Mouse (Mus musculus) neural tube, embryonic 12.5 days (tissue): ENCODE measurements around the gene Gm20388. TPM values are rescaled to one million over a fixed set of nuclear protein-coding genes. Genes with fewer than 3 reads are reported as not detected.

Source experiments
- ATAC-seq: fragments of 200-750 bp; cut with Nextera tagmentation; 2 replicates; pipeline ENCODE4 v1.8.0; 2017; ENCODE audit warnings: low read depth, mild to moderate bottlenecking, moderate TSS enrichment, moderate library complexity; ENCODE audit not compliant: low FRiP score
- H3K27ac ChIP-seq: fragments of 300-500 bp; sonication (generic); 2 replicates; pipeline ENCODE4 v1.5.1; 2016
- H3K27me3 ChIP-seq: fragments of 300-500 bp; sonication (generic); replicated peaks from 2 replicates; pipeline ENCODE4 v1.6.1; 2016; ENCODE audit warnings: mild to moderate bottlenecking
- H3K36me3 ChIP-seq: fragments of 300-500 bp; sonication (generic); 2 replicates; pipeline ENCODE4 v1.6.1; 2016; ENCODE audit warnings: mild to moderate bottlenecking
- H3K4me1 ChIP-seq: fragments of 300-500 bp; sonication (generic); 2 replicates; pipeline ENCODE4 v1.6.1; 2016
- H3K4me2 ChIP-seq: fragments of 300-500 bp; sonication (generic); replicated peaks from 2 replicates; pipeline ENCODE4 v1.6.1; 2016; ENCODE audit warnings: mild to moderate bottlenecking
- H3K4me3 ChIP-seq: fragments of 300-500 bp; sonication (generic); 2 replicates; pipeline ENCODE4 v1.5.1; 2016
- H3K9ac ChIP-seq: fragments of 300-500 bp; sonication (generic); 2 replicates; pipeline ENCODE4 v1.6.1; 2016; ENCODE audit warnings: mild to moderate bottlenecking
- H3K9me3 ChIP-seq: fragments of 300-500 bp; sonication (generic); 2 replicates; pipeline ENCODE4 v1.6.1; 2016; ENCODE audit warnings: mild to moderate bottlenecking
- WGBS: fragments of 180-500 bp; shearing (Covaris S2); methylation state at CpG from one replicate; pipeline ENCODE4 v1.1.7; 2016; 5-methylcytosine and 5-hydroxymethylcytosine counted together
- polyA plus RNA-seq: library from polyadenylated mRNA; unstranded; fragments of >200 nt; fragmentation: Nextera tagmentation; extraction: Ambion mirVana; gene quantifications from 2 replicates; pipeline ENCODE4 v1.2.1, GENCODE M21; 2016

Gm20388 gene
- polyA plus RNA-seq, 1 experiment from 2014 or later: not detected

DNA sequence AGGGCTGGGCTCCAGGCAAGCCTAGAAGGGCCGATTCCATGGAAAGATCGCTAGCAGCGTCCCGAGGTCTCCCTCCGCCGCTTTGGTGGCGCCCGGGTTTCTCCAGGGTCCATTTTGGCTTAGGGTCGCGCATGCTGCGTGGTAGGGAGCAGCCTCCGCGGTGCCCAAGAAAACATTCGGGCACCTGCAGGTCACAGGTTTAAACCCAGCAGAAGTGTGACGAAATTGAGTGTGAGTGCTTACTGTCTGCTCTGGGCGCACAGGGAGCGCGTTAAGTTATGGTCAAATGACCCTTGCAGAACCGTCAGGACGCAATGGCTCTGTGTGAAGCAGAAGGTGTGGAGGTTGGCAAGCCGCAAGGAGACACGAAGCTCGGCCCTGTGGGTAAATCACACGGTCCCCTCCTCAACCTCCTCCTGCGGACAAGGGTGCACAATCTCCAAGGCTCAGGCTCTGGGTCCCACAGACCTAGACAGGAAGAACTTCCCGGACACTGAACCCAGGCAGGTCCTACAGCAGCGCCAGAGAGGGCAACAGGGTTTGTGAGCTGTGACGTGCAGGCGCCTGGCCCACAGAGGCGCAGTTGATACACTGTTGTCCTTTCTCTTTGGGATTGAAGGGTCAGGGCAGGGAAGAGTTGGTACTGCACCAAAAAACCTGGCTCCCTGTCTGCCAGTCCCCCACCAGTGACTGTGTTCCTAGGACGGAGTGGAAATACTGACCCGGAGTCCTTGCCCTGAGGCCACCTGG, 1179.2 kb downstream of the Gm20388 start:
- Histone ChIP-seq H3K27ac (no peak overlapping the region), H3K9me3 (no peaks in the 10 kb centered on the region), H3K4me3 (0 out of 2 replicates have a peak overlapping the region, but pooled peaks have one; percentile 2), H3K4me1 (peaks cover 3% of the 10 kb centered on the region), H3K9ac (no peak overlapping the region), H3K36me3 (no peaks in the 10 kb centered on the region), H3K27me3 (peaks cover 88% of the 10 kb centered on the region), H3K4me2 (no peak overlapping the region)
- WGBS: 2% methylated on average over 32 of the region's 32 CpGs
- no peak for ATAC-seq

DNA sequence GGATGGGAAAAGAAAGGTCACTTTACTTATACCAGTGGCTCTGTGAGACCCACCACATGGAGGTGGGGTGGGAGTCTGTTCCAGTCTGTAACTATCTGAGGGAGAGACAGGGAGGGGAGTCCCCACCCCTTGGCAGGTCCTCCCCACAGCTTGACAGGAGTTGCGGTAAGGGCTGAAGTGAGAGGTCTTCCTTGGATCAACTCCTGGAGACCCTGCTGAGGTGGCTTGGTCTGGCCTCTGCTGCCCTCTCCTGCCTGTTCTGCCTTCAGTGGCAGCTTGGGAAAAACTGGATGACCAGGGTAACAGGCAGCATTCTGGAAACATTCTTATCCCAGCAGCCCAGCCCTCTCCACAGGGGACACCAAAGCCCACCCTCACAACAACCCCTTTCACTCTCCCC, 1180.1 kb downstream of the Gm20388 start:
- H3K27ac ChIP-seq: no peak overlapping the region
- no peaks in the 10 kb centered on the region for H3K36me3 ChIP-seq
- no peak overlapping the region for H3K4me3 ChIP-seq
- peaks cover 79% of the 10 kb centered on the region for H3K27me3 ChIP-seq
- H3K4me2 ChIP-seq: no peak overlapping the region
- H3K9ac ChIP-seq: no peak overlapping the region
- H3K9me3 ChIP-seq: no peaks in the 10 kb centered on the region
- no peak for ATAC-seq
- 0% methylated on average over 1 of the region's 1 CpGs for WGBS
- H3K4me1 ChIP-seq: no peaks in the 10 kb centered on the region

DNA sequence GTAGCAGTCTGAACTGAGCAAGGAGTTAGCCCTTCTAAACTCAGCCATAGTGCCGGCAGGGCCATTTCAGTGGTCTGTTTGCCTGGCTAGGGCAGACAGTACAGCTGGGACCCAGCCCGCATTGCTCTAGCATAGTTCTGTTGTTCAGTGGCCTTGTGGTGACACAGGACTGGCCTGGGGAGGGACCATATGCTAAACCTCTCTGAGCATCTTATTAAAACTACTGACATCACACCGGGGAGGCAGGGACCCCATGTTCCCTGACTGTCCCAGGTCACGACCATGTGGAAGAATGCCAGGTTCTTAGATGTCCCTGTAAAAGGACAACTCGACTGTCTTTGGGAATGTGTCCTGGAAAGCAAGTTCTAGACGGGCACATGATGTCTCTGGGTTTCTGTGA, 1181.5 kb downstream of the Gm20388 start:
- peaks cover 4% of the 10 kb centered on the region; the same call in 1 of the 2 replicates for H3K36me3 ChIP-seq
- no peak overlapping the region for H3K9ac ChIP-seq
- H3K9me3 ChIP-seq: no peaks in the 10 kb centered on the region
- no peaks in the 10 kb centered on the region for H3K4me1 ChIP-seq
- peak; percentile 13; the same call in 1 of the 2 replicates for ATAC-seq
- 32% methylated on average over 6 of the region's 6 CpGs for WGBS
- H3K4me2 ChIP-seq: no peak overlapping the region
- H3K27me3 ChIP-seq: peaks cover 64% of the 10 kb centered on the region
- H3K4me3 ChIP-seq: no peak overlapping the region
- H3K27ac ChIP-seq: no peak overlapping the region

DNA sequence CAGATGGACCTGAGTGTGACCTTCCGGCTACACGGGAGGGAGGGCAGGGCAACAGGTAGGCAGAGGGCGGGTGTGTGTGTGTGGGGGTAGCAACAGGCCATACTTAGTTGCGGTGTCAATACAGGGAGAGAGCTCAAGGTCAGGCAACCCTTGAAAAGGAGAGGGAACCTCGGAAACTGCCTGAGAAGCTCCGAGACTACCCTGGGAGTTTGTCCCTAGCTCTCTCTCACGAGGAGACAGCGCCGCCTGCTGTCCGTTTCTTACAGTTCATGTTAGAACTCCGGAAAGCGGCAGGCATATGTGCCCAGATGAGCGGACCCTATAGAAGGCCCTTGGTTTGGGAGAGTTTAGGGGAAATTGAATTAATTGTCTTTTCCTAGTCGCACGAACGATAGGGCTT, 1182.0 kb downstream of the Gm20388 start:
- WGBS: 3% methylated on average over 16 of the region's 16 CpGs
- Histone ChIP-seq H3K36me3 (peaks cover 9% of the 10 kb centered on the region), H3K27me3 (peaks cover 60% of the 10 kb centered on the region), H3K4me3 (no peak overlapping the region), H3K4me2 (no peak overlapping the region), H3K27ac (no peak overlapping the region), H3K4me1 (no peaks in the 10 kb centered on the region), H3K9ac (no peak overlapping the region), H3K9me3 (no peaks in the 10 kb centered on the region)
- peak; percentile 51; the same call in 1 of the 2 replicates for ATAC-seq

DNA sequence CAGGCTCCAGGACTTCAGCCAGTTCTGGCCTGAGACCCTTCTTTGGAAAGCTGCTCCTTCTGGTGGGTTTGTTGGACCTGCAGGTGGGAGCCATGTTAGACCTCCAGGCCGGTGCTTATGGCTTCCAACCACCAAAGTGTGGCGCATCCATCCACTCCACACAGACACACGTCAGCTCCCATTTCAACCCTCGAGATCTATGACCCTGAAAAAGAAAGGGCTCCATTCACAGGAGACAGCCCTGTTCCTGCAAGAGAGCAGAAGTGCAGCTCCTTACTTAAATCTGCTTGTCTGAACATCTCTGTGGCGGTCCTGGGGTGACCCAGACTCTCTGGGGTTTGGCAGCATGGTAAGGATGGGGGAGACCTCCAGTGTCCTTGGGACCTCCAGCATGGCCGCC, 1182.9 kb downstream of the Gm20388 start:
- peaks cover 52% of the 10 kb centered on the region for H3K27me3 ChIP-seq
- 49% methylated on average over 6 of the region's 6 CpGs for WGBS
- ATAC-seq: no peak
- no peak overlapping the region for H3K4me2 ChIP-seq
- no peak overlapping the region for H3K4me3 ChIP-seq
- H3K27ac ChIP-seq: no peak overlapping the region
- H3K36me3 ChIP-seq: peaks cover 17% of the 10 kb centered on the region
- H3K9ac ChIP-seq: no peak overlapping the region
- no peaks in the 10 kb centered on the region for H3K9me3 ChIP-seq
- no peaks in the 10 kb centered on the region for H3K4me1 ChIP-seq

DNA sequence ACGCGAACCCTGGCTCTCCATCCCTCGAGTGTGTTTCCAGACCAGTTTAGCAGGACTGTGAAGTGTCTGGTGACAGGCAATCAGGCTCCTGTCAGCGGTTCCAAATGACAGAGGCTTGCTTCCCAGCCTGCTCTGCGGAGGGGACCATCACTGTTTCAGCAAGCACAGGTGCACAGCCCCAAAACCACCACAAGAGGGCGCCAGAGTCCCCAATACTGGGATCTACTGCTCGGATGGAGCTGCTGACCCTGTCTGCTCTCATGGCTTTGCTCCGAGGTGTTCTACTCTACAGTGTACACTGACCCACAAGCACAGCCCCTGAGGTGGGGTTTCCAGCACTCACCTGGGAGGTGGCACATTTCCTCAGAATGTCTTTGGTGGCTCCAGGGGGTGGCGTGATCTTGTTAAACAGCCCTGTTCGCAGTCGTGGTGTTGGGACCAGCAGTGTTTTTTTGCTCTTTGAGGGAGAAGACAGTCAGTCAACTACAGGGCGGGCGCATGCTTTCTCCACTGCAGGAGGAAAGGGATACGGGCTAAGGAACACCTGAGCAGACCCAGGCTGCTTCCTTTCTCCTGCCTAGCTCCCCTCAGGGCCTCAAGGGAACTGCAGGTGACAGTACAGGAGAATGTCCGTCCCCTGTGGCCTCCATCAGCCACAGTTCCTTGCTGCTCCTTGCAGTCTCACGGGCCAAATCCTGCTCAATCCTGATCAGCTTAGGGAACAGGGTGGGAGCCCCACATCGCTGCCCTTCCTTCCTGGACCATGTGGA, 1193.6 kb downstream of the Gm20388 start:
- Histone ChIP-seq H3K9me3 (no peaks in the 10 kb centered on the region), H3K4me3 (no peak overlapping the region), H3K9ac (no peak overlapping the region), H3K36me3 (peaks cover 54% of the 10 kb centered on the region), H3K27ac (no peak overlapping the region), H3K27me3 (no peaks in the 10 kb centered on the region), H3K4me2 (no peak overlapping the region), H3K4me1 (peaks cover 14% of the 10 kb centered on the region)
- no peak for ATAC-seq
- 51% methylated on average over 17 of the region's 17 CpGs for WGBS

DNA sequence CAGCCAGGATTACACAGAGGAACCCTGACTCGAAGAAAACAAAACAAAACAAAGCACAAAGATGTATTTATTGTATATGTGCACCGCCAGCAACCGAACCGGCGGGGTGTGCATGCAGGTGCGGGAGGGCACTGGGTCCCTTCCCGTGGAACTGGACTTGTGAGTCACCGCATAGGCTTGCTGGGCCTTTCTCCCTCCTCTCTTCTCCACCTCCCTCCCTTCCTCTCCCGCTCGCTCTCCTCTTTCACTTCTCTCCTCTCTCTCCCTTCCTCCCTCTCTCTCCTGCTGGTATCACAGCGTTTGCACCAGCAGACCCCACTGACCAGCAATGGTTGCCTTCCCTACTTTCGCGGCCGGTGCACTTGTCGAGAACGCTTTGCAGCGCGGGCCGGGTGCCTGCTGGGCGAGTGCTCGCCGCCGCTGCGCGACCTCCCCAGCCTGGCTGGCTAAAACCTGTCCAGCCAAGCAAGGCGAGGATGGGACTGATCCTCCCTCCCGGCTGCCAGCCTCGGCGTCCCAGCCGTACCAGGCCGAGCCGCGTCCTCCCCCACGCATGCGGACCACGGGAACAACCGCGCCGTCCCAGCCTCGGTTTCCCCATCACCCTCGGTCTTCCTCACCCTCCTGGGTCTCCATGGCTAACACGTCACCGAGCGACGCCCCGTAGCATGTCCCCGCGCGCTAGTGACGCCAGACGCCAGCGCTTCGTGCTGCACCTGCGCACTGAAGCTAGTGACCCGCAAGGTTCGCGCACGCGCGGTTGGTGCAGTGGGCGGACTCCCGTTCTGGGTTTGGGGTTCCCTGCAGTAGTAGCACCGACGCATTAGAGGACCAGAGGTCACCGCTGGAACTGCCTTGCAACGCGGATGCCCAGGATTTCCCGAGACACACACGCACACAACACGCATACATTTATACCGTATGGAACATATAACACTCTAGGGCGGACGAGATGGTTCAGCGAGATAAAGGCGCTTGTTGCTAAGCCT, 1197.3 kb downstream of the Gm20388 start, which contains the start of gene Mthfsd:
TSS of gene Mthfsd (minus strand) at position 725 of the 989 bp plus-strand sequence.
- Histone ChIP-seq H3K4me1 (peaks cover 14% of the 10 kb centered on the region), H3K4me2 (peak within 1 kb of the TSS; percentile 90), H3K4me3 (peak within 1 kb of the TSS; percentile 74), H3K36me3 (peaks cover 16% of the 10 kb centered on the region; the same call in 1 of the 2 replicates), H3K27me3 (peaks cover 22% of the 10 kb centered on the region), H3K9ac (peak within 1 kb of the TSS; percentile 90), H3K27ac (peak within 1 kb of the TSS; percentile 54; the same call in 1 of the 2 replicates), H3K9me3 (no peaks in the 10 kb centered on the region)
- ATAC-seq: peak; percentile 92
- WGBS: 2% methylated on average over 75 of the region's 75 CpGs

DNA sequence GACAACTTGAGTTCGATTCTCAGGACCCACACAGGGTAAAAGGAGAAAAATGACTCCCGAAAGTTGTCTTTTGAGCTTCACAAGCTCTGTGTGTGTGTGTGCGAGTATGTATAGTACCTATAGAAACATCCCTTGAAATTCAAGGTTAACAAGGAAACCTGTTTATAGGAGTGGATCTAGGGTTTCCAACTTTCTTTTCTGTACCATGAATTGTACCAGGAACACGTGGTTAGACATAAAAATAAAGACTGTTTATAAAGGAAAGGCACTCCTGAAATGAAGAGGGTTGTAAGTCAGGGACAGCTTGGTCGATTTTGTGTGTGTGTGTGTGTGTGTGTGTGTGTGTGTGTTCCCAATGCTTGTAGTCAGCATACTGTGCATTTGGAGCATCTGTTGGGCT, 1198.0 kb downstream of the Gm20388 start:
- H3K27ac ChIP-seq: no peak overlapping the region
- H3K36me3 ChIP-seq: peaks cover 9% of the 10 kb centered on the region; the same call in 1 of the 2 replicates
- H3K4me1 ChIP-seq: peaks cover 17% of the 10 kb centered on the region
- peak overlapping the region; percentile 90 for H3K9ac ChIP-seq
- H3K9me3 ChIP-seq: no peaks in the 10 kb centered on the region
- ATAC-seq: no peak
- WGBS: 18% methylated on average over 5 of the region's 5 CpGs
- peak overlapping the region; percentile 74 for H3K4me3 ChIP-seq
- H3K4me2 ChIP-seq: peak overlapping the region; percentile 90
- peaks cover 25% of the 10 kb centered on the region for H3K27me3 ChIP-seq

DNA sequence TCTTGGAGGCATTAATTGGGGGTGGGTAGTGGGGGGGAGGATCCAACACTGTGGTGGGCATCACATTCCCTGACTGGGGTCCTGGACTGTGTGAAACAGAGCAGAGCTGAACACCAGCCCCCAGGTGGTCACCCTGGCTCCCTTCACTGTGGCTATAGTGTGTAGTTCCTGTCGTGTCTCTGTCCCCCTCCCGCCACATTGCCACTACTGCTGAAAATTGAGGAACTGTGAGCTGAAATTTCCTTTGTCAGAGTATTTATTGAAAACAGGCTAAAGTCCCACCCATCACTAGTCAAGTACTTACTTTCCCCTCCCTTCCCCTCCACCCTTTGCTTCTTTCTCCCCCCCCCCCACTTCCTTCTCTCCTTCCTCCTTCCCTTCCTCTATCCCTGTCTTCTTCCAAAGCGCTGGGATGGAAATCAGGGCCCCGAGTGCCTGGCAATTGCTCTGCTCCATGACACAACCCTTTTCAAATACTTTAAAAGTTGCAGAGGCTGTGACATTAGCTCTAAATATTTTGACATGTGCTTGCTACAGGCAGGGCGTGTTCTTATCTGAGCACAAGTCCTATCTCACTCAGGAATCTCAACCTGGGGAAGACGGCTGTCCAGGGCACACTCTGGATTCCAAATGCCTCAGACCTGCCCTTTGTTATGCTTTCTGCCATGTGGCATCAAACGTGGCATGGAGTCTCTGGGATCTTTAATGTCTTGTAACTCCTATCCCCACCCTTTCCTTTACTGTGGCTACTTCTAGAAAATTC, 1200.7 kb downstream of the Gm20388 start:
- no peaks in the 10 kb centered on the region for H3K9me3 ChIP-seq
- H3K4me3 ChIP-seq: no peak overlapping the region
- 44% methylated on average over 7 of the region's 7 CpGs for WGBS
- no peak overlapping the region for H3K4me2 ChIP-seq
- H3K4me1 ChIP-seq: peaks cover 20% of the 10 kb centered on the region
- no peak overlapping the region for H3K27ac ChIP-seq
- no peaks in the 10 kb centered on the region for H3K36me3 ChIP-seq
- no peak for ATAC-seq
- no peak overlapping the region for H3K9ac ChIP-seq
- peaks cover 50% of the 10 kb centered on the region for H3K27me3 ChIP-seq

DNA sequence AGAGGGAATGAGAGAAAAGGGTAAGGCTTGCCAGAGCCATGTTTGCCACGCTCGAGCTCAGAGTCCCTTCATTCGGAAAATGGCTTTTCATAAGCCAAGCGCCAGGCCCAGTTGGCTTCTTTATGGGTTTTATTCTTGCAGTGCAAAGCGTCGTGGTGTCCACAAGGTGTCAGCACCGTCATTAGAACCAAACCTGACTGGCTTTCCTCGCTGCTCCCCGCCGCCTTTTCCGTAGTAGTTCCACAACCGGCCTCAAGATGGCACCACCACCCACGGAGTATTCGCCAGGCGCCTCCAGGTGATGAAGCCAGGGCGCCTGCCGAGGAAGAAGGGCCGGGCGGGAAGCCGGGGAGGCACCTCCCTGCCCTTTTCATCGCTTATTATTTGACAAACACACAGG, 1202.6 kb downstream of the Gm20388 start:
- H3K4me2 ChIP-seq: peak overlapping the region; percentile 4; the same call in 1 of the 2 replicates
- H3K9me3 ChIP-seq: no peaks in the 10 kb centered on the region
- peaks cover 17% of the 10 kb centered on the region for H3K4me1 ChIP-seq
- no peaks in the 10 kb centered on the region for H3K36me3 ChIP-seq
- peaks cover 69% of the 10 kb centered on the region for H3K27me3 ChIP-seq
- no peak for ATAC-seq
- no peak overlapping the region for H3K9ac ChIP-seq
- H3K4me3 ChIP-seq: no peak overlapping the region
- WGBS: 2% methylated on average over 21 of the region's 21 CpGs
- H3K27ac ChIP-seq: no peak overlapping the region

DNA sequence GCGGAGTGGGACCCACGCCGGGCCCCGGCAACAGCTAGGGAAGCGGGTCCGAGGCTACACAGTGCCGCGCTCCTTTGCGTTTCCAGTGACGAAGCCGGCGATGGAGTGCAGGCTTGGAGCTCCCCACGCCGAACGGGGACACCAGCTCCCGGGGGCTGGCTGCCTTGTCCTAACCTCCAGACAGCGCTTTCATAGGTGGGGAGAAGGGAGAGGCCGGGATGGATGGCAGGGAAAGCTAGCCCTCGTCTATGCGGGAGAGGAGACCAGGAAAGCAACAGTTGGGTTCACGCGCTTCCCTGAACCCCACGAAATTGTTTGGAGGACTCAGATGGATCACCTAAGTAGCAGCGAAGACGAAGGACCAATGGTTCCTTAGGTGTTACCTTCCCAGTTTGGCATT, 1204.5 kb downstream of the Gm20388 start:
- peak overlapping the region; percentile 44 for H3K4me2 ChIP-seq
- peak overlapping the region; percentile 14; the same call in 1 of the 2 replicates for H3K4me3 ChIP-seq
- H3K9me3 ChIP-seq: no peaks in the 10 kb centered on the region
- H3K9ac ChIP-seq: no peak overlapping the region
- no peak overlapping the region for H3K27ac ChIP-seq
- peaks cover 87% of the 10 kb centered on the region for H3K27me3 ChIP-seq
- peaks cover 17% of the 10 kb centered on the region for H3K4me1 ChIP-seq
- no peak for ATAC-seq
- 1% methylated on average over 25 of the region's 25 CpGs for WGBS
- no peaks in the 10 kb centered on the region for H3K36me3 ChIP-seq
